Mouse (Mus musculus) c-Kit-negative CD71-positive TER-119-positive erythroid progenitor cells, embryonic 14.5 days (primary cell): ENCODE results near the gene Cyp2b23.
"Not testable (repeated sequence)": the region's sequence is repeated elsewhere in the genome, so short reads cannot be mapped to it uniquely, and the experiment has no call there.

ENCODE experiments used
- DNase-seq: peaks from one replicate; pipeline ENCODE4 v3.0.0-alpha.2; 2013; ENCODE audit warnings: low read depth, low spot score

Gene Cyp2b23

GRCm38 (mm10) chr7:26686337-26686736 is at the start of gene Cyp2b23:
Cyp2b23 (minus strand) TSS chr7:26686437.
- no peak for DNase-seq

GRCm38 (mm10) chr7:26711061-26711460 is 24.8 kb upstream of the Cyp2b23 start:
- no peak for DNase-seq

GRCm38 (mm10) chr7:26707061-26707460 is 20.8 kb upstream of the Cyp2b23 start:
- DNase-seq: no peak

- DNase-seq: not testable (repeated sequence)
These were observed 20.0 kb upstream of the Cyp2b23 start for GRCm38 (mm10) chr7:26706191-26706590.

GRCm38 (mm10) chr7:26700151-26700550 is 13.9 kb upstream of the Cyp2b23 start:
- no peak for DNase-seq

GRCm38 (mm10) chr7:26685713-26686112 is 524 bp downstream of the Cyp2b23 start:
- DNase-seq: no peak

GRCm38 (mm10) chr7:26667466-26667865 is 18.8 kb downstream of the Cyp2b23 start:
- DNase-seq: not testable (repeated sequence)

GRCm38 (mm10) chr7:26666011-26666410 is 20.2 kb downstream of the Cyp2b23 start:
- no peak for DNase-seq

- DNase-seq: not testable (repeated sequence)
These were observed 67.9 kb downstream of the Cyp2b23 start, which contains the start of gene Vmn1r185 for GRCm38 (mm10) chr7:26618364-26618763. Vmn1r185 (minus strand) TSS chr7:26618464.
